Mouse (Mus musculus): ENCODE data around the gene Cyld. TPM values are rescaled to one million over a fixed set of nuclear protein-coding genes. Genes with fewer than 3 reads are reported as not detected.

Gene Cyld
- polyA plus RNA-seq, 1 experiment from 2014 or later, result 13.7 TPM

DNA sequence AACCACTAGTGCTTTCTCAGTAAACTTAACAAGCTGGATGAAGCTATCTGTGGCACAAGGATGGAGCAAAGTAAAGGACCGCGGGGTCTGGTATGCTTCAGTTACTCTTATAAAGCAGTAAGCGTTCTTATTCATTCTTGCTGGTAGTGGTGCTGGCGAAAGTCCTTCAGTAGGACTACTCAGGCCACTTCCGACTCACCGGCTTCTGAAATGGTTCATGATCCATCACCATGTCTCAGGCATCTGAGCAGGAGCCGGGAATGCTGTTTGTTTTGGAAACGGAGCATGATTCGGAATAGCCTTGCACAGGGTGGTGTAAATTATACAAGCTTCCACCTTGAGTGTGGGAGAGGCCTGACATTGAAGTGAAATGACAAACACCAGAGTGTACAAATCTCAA is 99.8 kb downstream of the Cyld start:
- Histone ChIP-seq H3K4me3 (no peak overlapping the region), H3K27ac (no peak overlapping the region), H3K4me1 (no peaks in the 10 kb centered on the region; the same call in 1 of the 2 replicates), H3K9ac (no peak overlapping the region), H3K27me3 (no peaks in the 10 kb centered on the region), H3K9me3 (no peaks in the 10 kb centered on the region), H3K4me2 (no peak overlapping the region), H3K36me3 (no peaks in the 10 kb centered on the region)
- no peak for ATAC-seq (ENCODE audit: insufficient number of reproducible peaks, low FRiP score, low TSS enrichment, low read depth)
- 86% methylated on average over 9 of the region's 9 CpGs for WGBS

Other genes starting within 250 kb of the Cyld start
- gene Nkd1, start 175.7 kb upstream of the Cyld start, polyA plus RNA-seq (2015; fragmentation: Nextera tagmentation; extraction: Ambion mirVana), result 63.5 and 67.2 TPM in 2 replicates
- 2.2 and 2.4 TPM in 2 replicates for gene Snx20, start 60.9 kb upstream of the Cyld start, polyA plus RNA-seq (2015; fragmentation: Nextera tagmentation; extraction: Ambion mirVana)
- gene Nod2, start 49.7 kb upstream of the Cyld start, polyA plus RNA-seq (2015; fragmentation: Nextera tagmentation; extraction: Ambion mirVana), result 0.23 and 0.29 TPM in 2 replicates